Mouse (Mus musculus) effector memory CD4-positive, alpha-beta T cell, adult 5 months (primary cell): ENCODE measurements around the gene Fer1l5. TPM values are rescaled to one million over a fixed set of nuclear protein-coding genes. Genes with fewer than 3 reads are reported as not detected.

Source experiments
- polyA plus RNA-seq: library from polyadenylated mRNA; unstranded; fragments of 100-300 nt; shearing (Covaris generic); gene quantifications from one replicate; pipeline ENCODE4 v1.2.1, GENCODE M21; 2017

Gene Fer1l5
- polyA plus RNA-seq = 0.51 TPM

DNA sequence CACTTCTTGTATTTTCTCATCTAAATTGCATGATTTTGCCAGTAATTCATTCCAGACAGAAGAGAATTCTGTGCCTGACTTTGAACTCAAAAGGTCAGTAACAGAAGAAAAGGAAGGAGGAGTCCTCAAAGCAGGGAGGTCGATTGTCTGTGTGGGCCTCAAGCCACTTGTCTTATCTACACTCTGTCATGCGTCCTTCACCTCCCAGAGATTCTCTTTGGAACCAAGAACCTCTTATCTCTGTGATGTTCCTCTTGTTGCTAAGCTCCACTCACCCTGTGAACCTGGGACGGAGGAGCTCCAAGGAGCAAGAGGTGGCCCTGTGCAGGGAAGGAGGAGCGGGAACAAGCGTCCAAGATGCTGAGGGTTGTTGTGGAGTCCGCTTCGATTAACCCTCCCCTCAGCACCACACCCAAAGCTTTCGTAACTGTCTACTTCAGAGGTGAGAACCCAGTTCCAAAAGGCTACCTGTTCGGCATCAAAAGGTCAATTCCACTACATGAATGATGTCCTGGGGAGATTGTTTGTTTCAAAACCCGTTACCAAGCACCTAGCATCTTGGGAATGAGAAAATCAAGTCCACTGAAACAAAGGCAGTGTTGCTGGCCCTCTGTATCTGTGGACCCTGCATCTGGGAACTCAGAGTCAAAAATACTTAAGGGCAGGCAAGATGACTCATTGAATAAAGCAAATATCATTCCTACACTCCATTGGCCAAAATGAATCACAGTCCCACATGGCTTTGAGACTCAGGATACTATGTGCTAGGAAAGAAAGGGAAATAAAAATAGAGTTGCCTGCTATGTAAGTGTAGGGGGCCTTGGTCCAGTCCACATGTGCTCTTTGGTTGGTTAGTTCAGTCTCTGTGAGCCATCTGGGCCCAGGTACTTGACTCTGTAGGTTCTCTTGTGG is at the start of gene Fer1l5:
Gene Fer1l5, plus strand, starts transcription at position 358 of the 912 bp plus-strand sequence.

DNA sequence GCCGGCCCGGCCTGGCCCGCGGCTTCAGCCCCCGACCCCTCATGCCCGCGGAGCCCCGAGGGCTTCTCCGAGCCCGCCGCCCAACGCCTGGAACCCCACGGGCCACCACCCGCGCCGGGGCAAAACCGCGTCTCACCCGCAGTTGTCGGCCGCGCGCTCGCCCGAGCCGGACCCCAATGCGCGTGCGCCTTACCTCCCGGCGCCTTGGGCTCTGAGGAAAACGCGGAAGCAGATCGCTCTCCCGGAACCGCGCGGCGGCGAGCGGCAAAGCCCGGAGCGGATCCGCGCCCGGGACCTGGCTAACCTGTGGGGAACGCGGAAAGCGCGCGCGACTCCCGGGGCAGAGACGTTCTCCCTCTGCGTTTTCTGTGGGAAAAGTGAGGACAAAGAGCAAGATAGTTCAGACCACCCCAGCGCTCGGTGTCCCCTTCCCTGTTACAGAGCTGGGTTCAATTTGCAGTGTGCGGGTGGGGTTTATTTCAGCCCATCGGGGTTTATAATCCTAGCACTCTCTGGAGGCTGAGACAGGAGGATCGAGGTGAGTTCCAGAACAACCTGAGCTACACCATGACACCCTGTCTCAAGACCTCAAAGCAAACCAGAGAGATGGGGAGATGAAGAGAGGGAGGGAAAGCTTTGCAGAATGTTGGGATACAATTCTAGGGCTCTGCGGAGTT is 3.0 kb upstream of the Fer1l5 start, which contains the start of gene Kansl3:
Gene Kansl3, minus strand, starts transcription at position 213 of the 677 bp plus-strand sequence.

DNA sequence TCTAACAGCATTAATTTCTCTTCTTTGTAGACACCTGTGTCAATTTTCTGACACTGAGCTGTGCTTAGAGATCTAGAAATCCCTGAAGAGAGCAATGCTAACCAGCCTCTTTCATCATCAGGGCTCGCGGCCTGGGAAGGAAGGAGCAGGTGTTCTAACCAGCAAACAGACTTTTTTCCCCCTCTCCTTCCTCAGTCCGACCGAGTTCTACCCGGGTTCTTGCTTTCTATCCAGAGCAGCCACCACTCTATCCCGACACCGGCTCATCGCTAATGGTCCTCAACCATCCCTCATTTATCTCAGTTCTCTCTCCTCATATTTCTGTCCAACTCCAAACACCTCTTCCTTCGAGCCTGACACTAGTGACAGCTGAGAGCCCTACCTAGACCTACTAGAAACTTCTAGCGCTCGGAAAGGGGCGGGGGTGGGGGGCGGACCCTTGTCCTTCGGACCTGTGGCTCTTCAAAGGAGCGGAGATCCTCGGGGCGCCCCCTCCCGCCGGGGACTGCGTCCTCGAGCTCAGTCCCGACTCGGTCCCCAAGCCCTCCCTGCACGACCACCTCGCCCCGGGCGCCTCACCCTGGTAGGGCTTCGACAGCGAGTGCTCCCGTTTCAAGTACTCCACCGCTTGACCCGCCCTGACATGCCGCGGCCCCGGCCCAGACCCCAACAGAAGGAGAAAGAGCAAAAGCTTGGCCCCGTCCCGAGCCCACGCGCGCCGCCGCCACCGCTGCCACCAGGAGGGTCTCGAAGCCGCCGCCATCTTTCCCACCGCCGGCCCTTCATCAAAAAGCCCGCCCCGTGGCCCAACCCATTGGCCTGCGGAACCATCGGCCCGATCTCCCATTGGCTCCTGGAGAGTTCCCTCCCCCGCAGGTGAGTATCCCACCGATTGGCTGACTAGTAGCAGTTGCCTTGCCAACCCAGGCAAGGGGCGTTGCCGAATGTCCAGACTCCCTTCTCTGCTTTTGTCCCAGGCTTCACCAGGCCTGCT is 72.7 kb downstream of the Fer1l5 start, which contains the start of gene Lman2l:
Gene Lman2l, minus strand, starts transcription at position 801 of the 994 bp plus-strand sequence.

DNA sequence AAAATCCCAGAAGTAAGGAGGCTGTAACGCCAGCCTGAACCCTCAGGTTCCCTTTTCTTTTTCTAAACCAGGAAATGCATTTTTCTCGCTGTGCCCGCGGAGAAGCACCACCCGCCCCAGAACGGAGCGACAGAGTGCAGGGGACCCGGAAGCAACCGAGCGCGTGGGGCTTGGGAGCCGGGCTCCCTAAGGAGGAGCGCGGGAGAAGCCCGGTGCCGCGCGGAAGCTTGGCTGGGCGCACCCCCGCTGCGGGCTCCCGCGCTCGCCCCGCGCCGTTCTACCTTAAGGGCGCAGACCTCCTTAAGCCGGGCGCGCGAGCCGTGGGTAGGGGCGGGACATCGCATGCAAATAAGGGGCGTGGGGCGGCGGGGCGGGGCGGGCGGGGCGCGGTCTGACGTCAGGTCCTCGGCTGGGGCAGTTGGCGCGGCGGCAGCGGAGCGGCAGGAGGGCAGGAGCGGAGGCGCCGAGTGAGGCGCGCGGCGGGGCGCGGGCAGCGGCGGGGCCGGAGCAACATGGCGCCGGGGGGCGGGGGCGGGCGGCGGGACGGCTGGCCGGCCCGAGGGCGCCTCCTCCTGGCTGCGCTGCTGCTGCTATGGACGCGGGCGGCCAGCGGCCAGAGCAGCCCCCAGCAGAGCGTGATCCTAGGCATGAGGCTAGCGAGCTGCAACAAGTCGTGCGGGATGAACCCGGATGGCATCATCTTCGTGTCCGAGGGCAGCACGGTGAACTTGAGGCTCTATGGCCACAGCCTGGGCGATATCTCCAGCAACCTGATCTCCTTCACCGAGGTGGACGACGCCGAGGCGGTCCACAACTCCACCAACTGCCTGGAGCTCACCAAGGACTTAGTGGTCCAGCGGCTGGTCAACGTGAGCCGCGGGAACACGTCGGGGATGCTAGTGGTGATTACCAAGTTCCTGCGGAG is 99.4 kb downstream of the Fer1l5 start, which contains the start of gene Cnnm4:
Gene Cnnm4, plus strand, starts transcription at position 440 of the 925 bp plus-strand sequence.

Other genes with a start within 250 kb of the Fer1l5 start
- gene Uggt1, start 127.6 kb upstream of the Fer1l5 start, polyA plus RNA-seq = 86.8 TPM
- gene Neurl3, start 97.6 kb upstream of the Fer1l5 start, polyA plus RNA-seq = 602 TPM
- gene Arid5a, start 64.6 kb upstream of the Fer1l5 start, polyA plus RNA-seq = 634 TPM
- 89.9 TPM for gene Kansl3, start 3.1 kb upstream of the Fer1l5 start, polyA plus RNA-seq
- gene Lman2l, start 73.0 kb downstream of the Fer1l5 start, polyA plus RNA-seq = 23.3 TPM
- gene Cnnm4, start 99.3 kb downstream of the Fer1l5 start, polyA plus RNA-seq = 4.6 TPM
- gene Cnnm3, start 139.6 kb downstream of the Fer1l5 start, polyA plus RNA-seq = 25.1 TPM
- 12.6 TPM for gene Ankrd23, start 164.6 kb downstream of the Fer1l5 start, polyA plus RNA-seq
- gene Gm42417, start 167.1 kb downstream of the Fer1l5 start, polyA plus RNA-seq = 1.9 TPM
- 22.4 TPM for gene Ankrd39, start 175.2 kb downstream of the Fer1l5 start, polyA plus RNA-seq
- 1.1 TPM for gene Sema4c, start 186.1 kb downstream of the Fer1l5 start, polyA plus RNA-seq